Mouse (Mus musculus) embryonic facial prominence, embryonic 11.5 days (tissue): Measurements from ENCODE around the gene Tmem182. TPM values are rescaled to one million over a fixed set of nuclear protein-coding genes. Genes with fewer than 3 reads are reported as not detected.
A peak's percentile ranks its signal among the peaks of the same experiment; 100 is the strongest.

ENCODE experiments used
- ATAC-seq: fragments of 200-750 bp; cut with Nextera tagmentation; replicated peaks from 2 replicates; pipeline ENCODE4 v1.8.0; 2017; ENCODE audit warnings: low read depth; ENCODE audit not compliant: insufficient number of reproducible peaks, low FRiP score, low TSS enrichment
- DNase-seq: peaks from one replicate; pipeline ENCODE4 v3.0.0-alpha.2; 2015; ENCODE audit warnings: low spot score
- H3K27ac ChIP-seq: fragments of 300-500 bp; sonication (generic); replicated peaks from 2 replicates; pipeline ENCODE4 v1.5.1; 2014; ENCODE audit warnings: mild to moderate bottlenecking, low read depth, low read length, control low read depth
- H3K27me3 ChIP-seq: fragments of 300-500 bp; sonication (generic); 2 replicates; pipeline ENCODE4 v1.6.1; 2014; ENCODE audit warnings: mild to moderate bottlenecking, low read length, moderate library complexity, mixed read lengths; ENCODE audit not compliant: control insufficient read depth, insufficient read depth
- H3K36me3 ChIP-seq: fragments of 300-500 bp; sonication (generic); replicated peaks from 2 replicates; pipeline ENCODE4 v1.6.1; 2014; ENCODE audit warnings: low read depth, mild to moderate bottlenecking, low read length, moderate library complexity, mixed read lengths; ENCODE audit not compliant: control insufficient read depth, insufficient read depth
- H3K4me1 ChIP-seq: fragments of 300-500 bp; sonication (generic); 2 replicates; pipeline ENCODE4 v1.6.1; 2014; ENCODE audit warnings: low read length, mixed read lengths; ENCODE audit not compliant: control insufficient read depth, insufficient read depth
- H3K4me2 ChIP-seq: fragments of 300-500 bp; sonication (generic); 2 replicates; pipeline ENCODE4 v1.6.1; 2014; ENCODE audit warnings: low read depth, mild to moderate bottlenecking, control low read depth, low read length, moderate library complexity
- H3K4me3 ChIP-seq: fragments of 300-500 bp; sonication (generic); 2 replicates; pipeline ENCODE4 v1.5.1; 2014; ENCODE audit warnings: low read depth, low read length, control low read depth
- H3K9ac ChIP-seq: fragments of 300-500 bp; sonication (generic); replicated peaks from 2 replicates; pipeline ENCODE4 v1.6.1; 2014; ENCODE audit warnings: mild to moderate bottlenecking, control low read depth, low read length
- H3K9me3 ChIP-seq: fragments of 300-500 bp; sonication (generic); replicated peaks from 2 replicates; pipeline ENCODE4 v1.6.1; 2016; ENCODE audit warnings: mild to moderate bottlenecking, low read length, inconsistent platforms, mixed read lengths; ENCODE audit not compliant: control insufficient read depth
- WGBS: fragments of 180-500 bp; shearing (Covaris S2); extraction: QIAGEN DNeasy Blood & Tissue Kit; methylation state at CpG from one replicate; pipeline ENCODE4 v1.1.7; 2014; 5-methylcytosine and 5-hydroxymethylcytosine counted together
- polyA plus RNA-seq: library from polyadenylated mRNA; unstranded; fragments of >200 nt; fragmentation: Nextera tagmentation; extraction: Ambion mirVana; gene quantifications from 2 replicates; pipeline ENCODE4 v1.2.1, GENCODE M21; 2014

Tmem182 gene
- polyA plus RNA-seq = 0.17 and 0.36 TPM in 2 replicates

DNA sequence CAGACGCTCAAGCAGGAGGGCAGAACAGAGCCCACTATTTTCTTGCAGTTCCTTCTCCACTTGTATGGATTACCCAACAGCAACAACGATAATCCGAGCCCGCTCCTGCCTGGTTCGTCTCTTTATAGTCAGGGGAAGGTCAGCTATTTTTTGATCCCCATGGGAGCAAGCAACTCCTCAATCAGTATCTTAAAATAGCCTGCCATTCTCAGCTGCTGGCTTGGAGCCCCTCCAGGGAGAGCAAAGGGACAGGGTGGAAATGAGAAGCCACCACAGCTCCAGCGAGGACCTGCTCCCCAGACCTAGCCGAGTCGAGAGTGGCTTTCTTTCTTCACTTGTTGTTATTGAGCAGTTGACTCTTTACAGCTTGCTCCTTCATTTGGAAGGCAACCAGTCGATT lies at the start of gene Tmem182:
Gene Tmem182, plus strand, starts transcription at position 251 of the 400 bp plus-strand sequence.
- H3K9me3 ChIP-seq = no peaks in the 10 kb centered on the region
- H3K4me2 ChIP-seq = no peak within 1 kb of the TSS
- H3K4me3 ChIP-seq = no peak within 1 kb of the TSS
- ATAC-seq (no peak), DNase-seq (no peak)
- no peak within 1 kb of the TSS for H3K9ac ChIP-seq
- no peaks in the 10 kb centered on the region for H3K4me1 ChIP-seq
- no peak within 1 kb of the TSS for H3K27ac ChIP-seq
- no peaks in the 10 kb centered on the region for H3K36me3 ChIP-seq
- WGBS = 70% methylated on average over 9 of the region's 9 CpGs
- H3K27me3 ChIP-seq = no peaks in the 10 kb centered on the region

DNA sequence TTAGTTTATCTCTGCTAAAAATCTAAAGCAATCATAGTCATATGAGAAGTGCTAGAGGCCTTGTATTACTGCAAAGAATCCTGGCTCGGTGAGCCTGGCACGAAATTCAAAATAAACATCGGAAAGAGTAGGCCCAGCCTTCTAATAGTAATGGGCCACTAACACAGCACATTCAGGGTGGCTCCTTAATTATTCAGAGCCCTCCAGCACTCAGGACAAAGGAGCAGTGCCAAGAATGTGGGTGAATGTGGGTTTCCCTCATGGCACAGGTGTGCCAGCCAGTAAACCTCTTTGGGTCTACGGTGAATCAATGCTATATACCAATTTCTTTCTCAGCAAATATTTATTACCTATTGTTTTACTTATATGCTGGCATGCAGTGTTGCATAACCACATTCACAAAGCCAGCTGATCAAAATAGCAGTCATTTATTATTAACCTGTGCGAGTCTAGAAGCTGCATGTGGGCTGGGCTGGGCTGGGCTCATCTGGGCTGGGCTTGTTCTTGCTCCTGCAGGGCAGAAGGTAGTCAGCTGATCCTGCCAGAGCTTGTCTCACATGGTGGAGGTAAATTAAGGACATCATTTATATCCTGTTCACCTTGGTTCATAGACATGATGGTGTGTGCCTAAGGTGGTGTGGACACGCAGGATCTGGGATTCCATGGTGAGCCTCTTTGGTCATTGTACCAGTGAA lies 45.5 kb upstream of the Tmem182 start:
- H3K4me3 ChIP-seq = no peak overlapping the region
- H3K9ac ChIP-seq = no peak overlapping the region
- H3K27ac ChIP-seq = no peak overlapping the region
- H3K27me3 ChIP-seq = no peaks in the 10 kb centered on the region
- no peaks in the 10 kb centered on the region for H3K9me3 ChIP-seq
- no peak for ATAC-seq
- no peaks in the 10 kb centered on the region for H3K4me1 ChIP-seq
- 85% methylated on average over 6 of the region's 6 CpGs for WGBS
- H3K36me3 ChIP-seq = no peaks in the 10 kb centered on the region
- DNase-seq = no peak
- no peak overlapping the region for H3K4me2 ChIP-seq

- Histone ChIP-seq H3K27ac (no peak overlapping the region), H3K36me3 (no peaks in the 10 kb centered on the region), H3K4me1 (no peaks in the 10 kb centered on the region), H3K27me3 (no peaks in the 10 kb centered on the region), H3K4me3 (no peak overlapping the region), H3K9me3 (no peaks in the 10 kb centered on the region), H3K4me2 (no peak overlapping the region), H3K9ac (no peak overlapping the region)
- DNase-seq (no peak), ATAC-seq (no peak)
- WGBS = 89% methylated on average over 1 of the region's 1 CpGs
These were observed 41.4 kb upstream of the Tmem182 start for GRCm38 (mm10) chr1:40764042-40764441.

DNA sequence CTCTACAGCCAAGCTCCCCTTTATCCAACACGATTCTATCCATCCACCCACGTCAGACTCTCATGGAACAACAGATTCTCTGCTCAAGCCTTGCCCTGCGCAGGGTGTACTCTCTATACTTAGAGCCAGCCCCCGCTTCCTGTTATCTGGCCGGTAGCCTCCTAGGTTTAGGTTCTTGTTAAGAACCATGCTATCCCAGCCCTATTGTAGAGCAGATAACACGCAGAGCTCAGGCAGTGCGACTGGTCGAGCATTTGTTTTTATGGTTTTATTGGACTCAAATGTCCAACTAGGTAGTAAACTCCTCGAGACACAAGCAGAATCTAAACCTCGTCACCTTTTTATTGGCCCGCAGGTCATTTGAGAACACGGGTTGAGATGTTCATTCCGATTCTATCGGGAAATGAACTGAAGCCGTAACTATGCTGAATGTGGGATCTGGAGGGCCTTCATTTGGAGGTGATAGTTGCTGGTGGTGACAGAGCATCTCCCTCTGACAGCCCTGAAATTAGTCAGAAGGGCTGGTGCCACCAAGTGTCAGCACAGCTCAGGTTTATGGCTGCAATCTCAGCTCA lies 40.6 kb upstream of the Tmem182 start:
- Histone ChIP-seq H3K4me2 (no peak overlapping the region), H3K4me3 (no peak overlapping the region), H3K36me3 (no peaks in the 10 kb centered on the region), H3K27me3 (no peaks in the 10 kb centered on the region), H3K27ac (no peak overlapping the region), H3K4me1 (no peaks in the 10 kb centered on the region), H3K9me3 (no peaks in the 10 kb centered on the region), H3K9ac (no peak overlapping the region)
- DNase-seq = no peak
- 93% methylated on average over 15 of the region's 15 CpGs for WGBS
- no peak for ATAC-seq

DNA sequence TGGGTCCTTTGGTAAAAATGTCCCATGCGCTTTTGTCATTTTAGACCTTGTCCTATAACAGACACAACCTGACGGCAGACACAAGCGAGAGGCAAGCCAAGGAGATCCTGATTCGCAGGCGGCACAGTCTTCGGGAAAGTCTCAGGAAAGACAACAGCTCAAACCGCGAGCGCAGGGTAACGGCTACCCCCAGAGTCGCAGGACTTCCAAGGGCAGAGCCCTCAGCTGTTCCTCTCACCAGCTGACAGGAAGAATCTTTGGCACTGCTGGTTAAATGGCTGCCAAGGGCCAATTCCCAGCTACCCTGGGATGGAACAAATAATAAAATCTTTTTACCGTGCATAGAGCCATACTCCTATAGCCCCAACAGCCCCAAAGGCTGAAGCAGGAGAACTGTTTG lies 39.9 kb upstream of the Tmem182 start:
- Histone ChIP-seq H3K27ac (no peak overlapping the region), H3K4me2 (no peak overlapping the region), H3K27me3 (no peaks in the 10 kb centered on the region), H3K9me3 (no peaks in the 10 kb centered on the region), H3K9ac (no peak overlapping the region), H3K36me3 (no peaks in the 10 kb centered on the region), H3K4me3 (no peak overlapping the region), H3K4me1 (no peaks in the 10 kb centered on the region)
- DNase-seq (no peak), ATAC-seq (no peak)
- WGBS = 90% methylated on average over 12 of the region's 12 CpGs

- no peaks in the 10 kb centered on the region for H3K36me3 ChIP-seq
- no peaks in the 10 kb centered on the region for H3K9me3 ChIP-seq
- no peak overlapping the region for H3K4me3 ChIP-seq
- no peak overlapping the region for H3K4me2 ChIP-seq
- H3K27me3 ChIP-seq = no peaks in the 10 kb centered on the region
- 89% methylated on average over 18 of the region's 18 CpGs for WGBS
- no peak for ATAC-seq
- no peak overlapping the region for H3K27ac ChIP-seq
- DNase-seq = no peak
- H3K9ac ChIP-seq = no peak overlapping the region
- H3K4me1 ChIP-seq = no peaks in the 10 kb centered on the region
These were observed 37.8 kb upstream of the Tmem182 start for GRCm38 (mm10) chr1:40767588-40767987.

DNA sequence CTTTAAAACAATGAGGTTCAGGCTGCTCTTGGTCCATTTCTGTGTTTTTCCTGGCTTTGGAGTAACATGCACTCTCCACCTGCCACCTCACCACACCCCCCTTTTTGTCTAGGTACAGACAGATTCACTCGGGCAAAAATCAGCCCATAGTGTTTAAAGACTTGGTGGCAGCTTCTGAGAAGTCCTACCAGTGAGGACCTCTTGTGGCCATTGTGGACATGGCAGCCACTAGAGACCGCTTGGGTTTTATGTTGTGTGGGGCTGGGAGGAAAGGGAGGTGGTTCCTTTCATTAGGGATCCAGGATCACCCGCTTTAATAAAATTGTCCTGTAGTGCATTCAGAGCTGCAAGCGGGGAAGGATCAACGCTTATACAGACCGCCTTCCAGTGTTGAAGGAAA lies 36.8 kb upstream of the Tmem182 start:
- Histone ChIP-seq H3K4me3 (no peak overlapping the region), H3K4me1 (no peaks in the 10 kb centered on the region), H3K9ac (no peak overlapping the region), H3K4me2 (no peak overlapping the region), H3K9me3 (no peaks in the 10 kb centered on the region), H3K27me3 (no peaks in the 10 kb centered on the region), H3K36me3 (no peaks in the 10 kb centered on the region), H3K27ac (no peak overlapping the region)
- ATAC-seq = no peak
- 31% methylated on average over 6 of the region's 6 CpGs for WGBS
- DNase-seq = peak; percentile 71

GRCm38 (mm10) chr1:40769331-40769894 lies 36.0 kb upstream of the Tmem182 start:
- H3K4me2 ChIP-seq = no peak overlapping the region
- 52% methylated on average over 4 of the region's 4 CpGs for WGBS
- H3K4me1 ChIP-seq = no peaks in the 10 kb centered on the region
- ATAC-seq (no peak), DNase-seq (no peak)
- no peaks in the 10 kb centered on the region for H3K9me3 ChIP-seq
- no peak overlapping the region for H3K9ac ChIP-seq
- no peak overlapping the region for H3K4me3 ChIP-seq
- H3K36me3 ChIP-seq = no peaks in the 10 kb centered on the region
- H3K27me3 ChIP-seq = no peaks in the 10 kb centered on the region
- H3K27ac ChIP-seq = no peak overlapping the region
